Mouse (Mus musculus) cortical plate, adult 2 months (tissue): ENCODE measurements around the gene Ugt1a8. TPM values are rescaled to one million over a fixed set of nuclear protein-coding genes. Genes with fewer than 3 reads are reported as not detected.
"Not testable (repeated sequence)": the region's sequence is repeated elsewhere in the genome, so short reads cannot be mapped to it uniquely, and the experiment has no call there.

Source experiments
- H3K27ac ChIP-seq: fragments of 200-500 bp; 2 replicates; pipeline ENCODE4 v1.5.1; 2012; ENCODE audit warnings: low read length, control low read depth, inconsistent platforms; ENCODE audit not compliant: insufficient read depth
- H3K4me1 ChIP-seq: fragments of 200-500 bp; 2 replicates; pipeline ENCODE4 v1.6.1; 2011; ENCODE audit warnings: low read length; ENCODE audit not compliant: control insufficient read depth, insufficient read depth
- H3K4me3 ChIP-seq: fragments of 200-500 bp; 2 replicates; pipeline ENCODE4 v1.5.1; 2011; ENCODE audit warnings: mild to moderate bottlenecking, low read length, control low read depth; ENCODE audit not compliant: insufficient read depth
- CTCF ChIP-seq: fragments of 200-500 bp; IDR thresholded peaks from 2 replicates; pipeline ENCODE4 v1.5.1; 2011; ENCODE audit warnings: mild to moderate bottlenecking, control low read depth, low read length; ENCODE audit not compliant: insufficient read depth; ENCODE audit errors: extremely low read depth
- POLR2A ChIP-seq: fragments of 200-500 bp; IDR thresholded peaks from 2 replicates; pipeline ENCODE4 v1.6.1; 2011; ENCODE audit warnings: mild to moderate bottlenecking, low read length, control low read depth; ENCODE audit not compliant: insufficient read depth; ENCODE audit errors: extremely low read depth
- polyA plus RNA-seq: library from polyadenylated mRNA; depleted of rRNA; stranded (reverse); fragments of >200 nt; gene quantifications from 2 replicates; pipeline ENCODE4 v1.2.3, GENCODE M21; 2012

Ugt1a8 gene
- polyA plus RNA-seq, 1 experiment, result not detected

GRCm38 (mm10) chr1:88086125-88086524 is 1.5 kb upstream of the Ugt1a8 start:
- H3K4me3 ChIP-seq, result no peak overlapping the region
- TF ChIP-seq POLR2A (no peak), CTCF (no peak)
- H3K27ac ChIP-seq, result no peak overlapping the region
- H3K4me1 ChIP-seq, result no peaks in the 10 kb centered on the region

- Histone ChIP-seq H3K4me3 (no peak overlapping the region), H3K4me1 (no peaks in the 10 kb centered on the region), H3K27ac (no peak overlapping the region)
- no peak for TF ChIP-seq CTCF
- no peak for TF ChIP-seq POLR2A
These were observed 4.7 kb downstream of the Ugt1a8 start for GRCm38 (mm10) chr1:88092341-88092740.

- H3K4me3 ChIP-seq, H3K4me1 ChIP-seq, H3K27ac ChIP-seq: not testable (repeated sequence)
These were observed 6.7 kb downstream of the Ugt1a8 start for GRCm38 (mm10) chr1:88094270-88094676.

GRCm38 (mm10) chr1:88094941-88095492 is 7.4 kb downstream of the Ugt1a8 start, which contains the start of gene Ugt1a7c:
TSS of gene Ugt1a7c (plus strand) at chr1:88095062.
- Histone ChIP-seq H3K27ac (no peak within 1 kb of the TSS), H3K4me3 (no peak within 1 kb of the TSS), H3K4me1 (no peaks in the 10 kb centered on the region)
- no peak for TF ChIP-seq POLR2A
- no peak for TF ChIP-seq CTCF

GRCm38 (mm10) chr1:88098546-88098945 is 10.9 kb downstream of the Ugt1a8 start:
- H3K4me1 ChIP-seq, H3K27ac ChIP-seq, H3K4me3 ChIP-seq: not testable (repeated sequence)

GRCm38 (mm10) chr1:88099691-88100090 is 12.1 kb downstream of the Ugt1a8 start:
- H3K4me3 ChIP-seq, H3K4me1 ChIP-seq, H3K27ac ChIP-seq: not testable (repeated sequence)

GRCm38 (mm10) chr1:88103019-88103418 is 15.4 kb downstream of the Ugt1a8 start, which contains the start of gene Ugt1a6b:
TSS of gene Ugt1a6b (plus strand) at chr1:88103252.
- not testable (repeated sequence) for H3K27ac ChIP-seq, H3K4me3 ChIP-seq, H3K4me1 ChIP-seq

- not testable (repeated sequence) for H3K27ac ChIP-seq, H3K4me3 ChIP-seq, H3K4me1 ChIP-seq
These were observed 16.3 kb downstream of the Ugt1a8 start for GRCm38 (mm10) chr1:88103697-88104468.

GRCm38 (mm10) chr1:88104667-88105430 is 17.2 kb downstream of the Ugt1a8 start:
- Histone ChIP-seq H3K27ac (no peak overlapping the region), H3K4me1 (no peaks in the 10 kb centered on the region)
- TF ChIP-seq POLR2A, result no peak

GRCm38 (mm10) chr1:88105656-88106055 is 18.0 kb downstream of the Ugt1a8 start:
- Histone ChIP-seq H3K4me3 (no peak overlapping the region), H3K4me1 (no peaks in the 10 kb centered on the region), H3K27ac (no peak overlapping the region)
- TF ChIP-seq CTCF, result no peak
- TF ChIP-seq POLR2A, result no peak

More at GRCm38 (mm10) chr1:88104667-88105430, 17.2 kb downstream of the Ugt1a8 start:
- no peak overlapping the region for H3K4me3 ChIP-seq

GRCm38 (mm10) chr1:88109027-88109557 is 21.5 kb downstream of the Ugt1a8 start:
- H3K4me1 ChIP-seq, H3K27ac ChIP-seq, H3K4me3 ChIP-seq: not testable (repeated sequence)

GRCm38 (mm10) chr1:88109604-88110003 is 22.0 kb downstream of the Ugt1a8 start:
- not testable (repeated sequence) for H3K27ac ChIP-seq, H3K4me1 ChIP-seq, H3K4me3 ChIP-seq

GRCm38 (mm10) chr1:88112769-88113168 is 25.2 kb downstream of the Ugt1a8 start:
- H3K27ac ChIP-seq, H3K4me1 ChIP-seq, H3K4me3 ChIP-seq: not testable (repeated sequence)

GRCm38 (mm10) chr1:88120550-88120949 is 32.9 kb downstream of the Ugt1a8 start:
- H3K4me3 ChIP-seq, H3K4me1 ChIP-seq, H3K27ac ChIP-seq: not testable (repeated sequence)
